Mouse (Mus musculus): ENCODE measurements around the gene Gdf11.

GRCm38 (mm10) chr10:128848426-128848825 is 43.1 kb downstream of the Gdf11 start:
- TF ChIP-seq CTCF (IDR thresholded peaks at IDR 0.05; ENCODE audit: borderline replicate concordance, extremely low read depth, insufficient read depth, insufficient read length) (no peak), POLR2A (IDR thresholded peaks at IDR 0.05; ENCODE audit: borderline replicate concordance, extremely low read depth, insufficient read depth, insufficient read length, poor library complexity, severe bottlenecking) (no peak)

Data from brain, embryonic 14.5 days (tissue).